Mouse (Mus musculus) small intestine, adult 2 months (tissue): ENCODE measurements around the gene Manbal.

Experiments used
- CTCF ChIP-seq: fragments of 200-500 bp; IDR thresholded peaks from 2 replicates; pipeline ENCODE4 v1.5.1; 2012; ENCODE audit warnings: low read depth, mild to moderate bottlenecking, control low read depth, inconsistent platforms, low read length, moderate library complexity, mixed read lengths; ENCODE audit not compliant: insufficient replicate concordance, insufficient read length; ENCODE audit errors: extremely low read depth
- POLR2A ChIP-seq: fragments of 200-500 bp; IDR thresholded peaks from 2 replicates; pipeline ENCODE4 v1.6.1; 2012; ENCODE audit warnings: low read depth, mild to moderate bottlenecking, control low read depth, inconsistent platforms, low read length, moderate library complexity

- TF ChIP-seq CTCF (no peak), POLR2A (no peak)
Observed at GRCm38 (mm10) chr2:157354106-157354505, 13.3 kb upstream of the Manbal start.
